Mouse (Mus musculus) liver, embryonic 16.5 days (tissue): ENCODE results near the gene Atp13a3. TPM values are rescaled to one million over a fixed set of nuclear protein-coding genes. Genes with fewer than 3 reads are reported as not detected.

Experiments
- ATAC-seq: fragments of 200-750 bp; cut with Nextera tagmentation; 2 replicates; pipeline ENCODE4 v1.8.0; 2017; ENCODE audit warnings: low read depth, mild to moderate bottlenecking, moderate number of reproducible peaks, moderate library complexity
- H3K27ac ChIP-seq: fragments of 300-500 bp; sonication (generic); 2 replicates; pipeline ENCODE4 v1.5.1; 2014; ENCODE audit warnings: mild to moderate bottlenecking, low read length
- H3K27me3 ChIP-seq: fragments of 300-500 bp; sonication (generic); 2 replicates; pipeline ENCODE4 v1.6.1; 2014; ENCODE audit warnings: low read depth, low read length, mixed read lengths; ENCODE audit not compliant: control insufficient read depth, insufficient read depth
- H3K36me3 ChIP-seq: fragments of 300-500 bp; sonication (generic); 2 replicates; pipeline ENCODE4 v1.6.1; 2014; ENCODE audit warnings: mild to moderate bottlenecking; ENCODE audit not compliant: control insufficient read depth, insufficient read depth
- H3K4me1 ChIP-seq: fragments of 300-500 bp; sonication (generic); 2 replicates; pipeline ENCODE4 v1.6.1; 2014; ENCODE audit warnings: low read depth, low read length, mixed read lengths; ENCODE audit not compliant: control insufficient read depth
- H3K4me2 ChIP-seq: fragments of 300-500 bp; sonication (generic); 2 replicates; pipeline ENCODE4 v1.6.1; 2014; ENCODE audit warnings: low read depth, low read length, mixed read lengths
- H3K4me3 ChIP-seq: fragments of 300-500 bp; sonication (generic); 2 replicates; pipeline ENCODE4 v1.5.1; 2014; ENCODE audit warnings: low read depth, mild to moderate bottlenecking, low read length
- H3K9ac ChIP-seq: fragments of 300-500 bp; sonication (generic); 2 replicates; pipeline ENCODE4 v1.6.1; 2014; ENCODE audit warnings: low read depth, low read length
- H3K9me3 ChIP-seq: fragments of 300-500 bp; sonication (generic); replicated peaks from 2 replicates; pipeline ENCODE4 v1.6.1; 2016; ENCODE audit warnings: low read length; ENCODE audit not compliant: control insufficient read depth
- WGBS: fragments of 180-500 bp; shearing (Covaris S2); extraction: QIAGEN DNeasy Blood & Tissue Kit; methylation state at CpG from one replicate; pipeline ENCODE4 v1.1.7; 2014; ENCODE audit not compliant: insufficient replicate concordance; 5-methylcytosine and 5-hydroxymethylcytosine counted together
- polyA plus RNA-seq: library from polyadenylated mRNA; unstranded; fragments of >200 nt; fragmentation: Nextera tagmentation; extraction: Ambion mirVana; gene quantifications from 2 replicates; pipeline ENCODE4 v1.2.1, GENCODE M21; 2015

The Atp13a3 gene
- polyA plus RNA-seq, 1 experiment from 2014 or later = 5.1 TPM

DNA sequence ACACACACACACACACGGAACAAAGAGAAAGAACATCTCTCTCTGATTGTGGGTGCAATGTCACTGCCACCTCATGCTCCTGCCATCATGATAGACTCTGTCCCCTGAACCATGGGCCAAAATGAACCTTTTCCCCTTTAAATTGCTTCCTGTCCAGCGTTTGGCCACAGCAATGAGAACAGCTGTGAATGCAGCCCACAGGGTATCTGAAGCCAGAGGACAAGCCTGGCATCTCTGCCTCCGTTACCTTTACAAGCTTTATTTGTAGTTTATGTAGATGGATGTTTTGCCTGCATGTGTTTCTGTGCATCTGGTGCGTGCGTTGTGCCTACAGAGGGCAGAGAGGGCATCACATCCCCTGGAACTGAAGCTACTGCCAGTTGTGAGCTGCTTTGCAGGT is 21.2 kb upstream of the Atp13a3 start:
- Histone ChIP-seq H3K27ac (no peak overlapping the region), H3K36me3 (no peaks in the 10 kb centered on the region), H3K9me3 (no peaks in the 10 kb centered on the region), H3K9ac (no peak overlapping the region), H3K27me3 (no peaks in the 10 kb centered on the region), H3K4me2 (no peak overlapping the region), H3K4me1 (peaks cover 17% of the 10 kb centered on the region), H3K4me3 (no peak overlapping the region)
- 68% methylated on average over 5 of the region's 5 CpGs for WGBS
- ATAC-seq = no peak

DNA sequence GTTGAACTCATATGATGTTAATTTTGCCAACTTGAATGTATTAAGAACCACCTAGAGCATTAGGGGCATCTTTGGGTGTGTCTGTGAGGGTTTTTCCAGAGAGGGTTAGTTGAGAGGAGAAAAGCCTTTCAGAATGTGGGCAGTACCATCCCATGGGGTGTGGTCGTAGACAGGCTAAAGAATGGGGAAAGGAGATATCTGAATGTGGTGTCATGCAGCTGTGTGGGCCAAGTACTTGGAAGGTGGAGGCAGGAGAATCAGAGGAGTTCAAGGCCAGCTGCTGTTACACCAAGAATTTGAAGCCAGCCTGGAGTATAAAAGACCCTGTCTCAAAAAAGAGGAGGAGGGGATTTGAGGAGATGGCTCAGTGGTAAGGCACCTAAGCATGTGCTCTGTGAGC is 20.2 kb upstream of the Atp13a3 start:
- H3K4me3 ChIP-seq = no peak overlapping the region
- H3K4me1 ChIP-seq = peaks cover 17% of the 10 kb centered on the region
- H3K27ac ChIP-seq = peak overlapping the region; percentile 22; the same call in 1 of the 2 replicates
- no peak overlapping the region for H3K4me2 ChIP-seq
- ATAC-seq = peak; percentile 80
- no peaks in the 10 kb centered on the region for H3K36me3 ChIP-seq
- WGBS = 21% methylated on average over 1 of the region's 1 CpGs
- no peaks in the 10 kb centered on the region for H3K9me3 ChIP-seq
- no peaks in the 10 kb centered on the region for H3K27me3 ChIP-seq
- H3K9ac ChIP-seq = no peak overlapping the region

- Histone ChIP-seq H3K4me1 (peaks cover 14% of the 10 kb centered on the region), H3K9me3 (no peaks in the 10 kb centered on the region), H3K4me3 (no peak overlapping the region), H3K36me3 (no peaks in the 10 kb centered on the region), H3K4me2 (no peak overlapping the region), H3K27ac (no peak overlapping the region), H3K27me3 (no peaks in the 10 kb centered on the region), H3K9ac (no peak overlapping the region)
- ATAC-seq = no peak
- 41% methylated on average over 5 of the region's 5 CpGs for WGBS
Observed at GRCm38 (mm10) chr16:30424053-30424452, 18.3 kb upstream of the Atp13a3 start.

- Histone ChIP-seq H3K4me3 (no peak overlapping the region), H3K9me3 (no peaks in the 10 kb centered on the region), H3K9ac (no peak overlapping the region), H3K27ac (no peak overlapping the region), H3K4me2 (no peak overlapping the region), H3K36me3 (no peaks in the 10 kb centered on the region), H3K27me3 (no peaks in the 10 kb centered on the region), H3K4me1 (peaks cover 3% of the 10 kb centered on the region)
- WGBS = 76% methylated on average over 2 of the region's 2 CpGs
- ATAC-seq = no peak
Observed at GRCm38 (mm10) chr16:30416707-30417106, 10.9 kb upstream of the Atp13a3 start.

DNA sequence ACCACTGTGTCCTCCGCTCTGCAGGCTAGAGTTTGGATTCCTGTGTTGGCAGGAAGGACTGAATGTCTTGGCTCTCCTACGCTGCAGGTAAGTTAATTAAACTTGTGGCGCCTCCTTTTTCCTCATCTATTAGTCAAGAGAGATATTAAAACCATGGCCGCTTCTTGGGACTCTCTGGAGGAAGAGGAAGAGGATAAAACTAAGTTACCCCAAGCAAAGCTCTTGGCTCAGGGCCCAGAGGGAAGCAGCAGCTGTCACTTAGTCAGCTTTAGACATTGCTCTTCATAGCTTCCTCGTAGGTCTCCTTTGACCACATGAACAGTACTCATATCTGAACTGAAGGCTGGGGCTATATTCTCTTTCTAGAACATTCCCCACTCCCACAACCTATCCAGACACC is 10.5 kb upstream of the Atp13a3 start:
- Histone ChIP-seq H3K9me3 (no peaks in the 10 kb centered on the region), H3K27ac (no peak overlapping the region), H3K4me1 (peaks cover 3% of the 10 kb centered on the region), H3K4me3 (no peak overlapping the region), H3K9ac (no peak overlapping the region), H3K4me2 (no peak overlapping the region), H3K36me3 (no peaks in the 10 kb centered on the region), H3K27me3 (no peaks in the 10 kb centered on the region)
- no peak for ATAC-seq
- WGBS = 56% methylated on average over 5 of the region's 5 CpGs

- Histone ChIP-seq H3K27me3 (no peaks in the 10 kb centered on the region), H3K4me3 (no peak overlapping the region), H3K36me3 (no peaks in the 10 kb centered on the region), H3K9ac (no peak overlapping the region), H3K27ac (no peak overlapping the region), H3K4me1 (peaks cover 11% of the 10 kb centered on the region), H3K4me2 (no peak overlapping the region), H3K9me3 (no peaks in the 10 kb centered on the region)
- WGBS = 62% methylated on average over 3 of the region's 3 CpGs
- peak; percentile 63 for ATAC-seq
Observed at GRCm38 (mm10) chr16:30412680-30413079, 6.9 kb upstream of the Atp13a3 start.

GRCm38 (mm10) chr16:30410914-30411313 is 5.1 kb upstream of the Atp13a3 start:
- Histone ChIP-seq H3K36me3 (no peaks in the 10 kb centered on the region), H3K9ac (no peak overlapping the region), H3K27ac (no peak overlapping the region), H3K4me2 (no peak overlapping the region), H3K4me1 (peaks cover 27% of the 10 kb centered on the region), H3K27me3 (no peaks in the 10 kb centered on the region), H3K4me3 (no peak overlapping the region), H3K9me3 (no peaks in the 10 kb centered on the region)
- 35% methylated on average over 4 of the region's 4 CpGs for WGBS
- ATAC-seq = no peak

DNA sequence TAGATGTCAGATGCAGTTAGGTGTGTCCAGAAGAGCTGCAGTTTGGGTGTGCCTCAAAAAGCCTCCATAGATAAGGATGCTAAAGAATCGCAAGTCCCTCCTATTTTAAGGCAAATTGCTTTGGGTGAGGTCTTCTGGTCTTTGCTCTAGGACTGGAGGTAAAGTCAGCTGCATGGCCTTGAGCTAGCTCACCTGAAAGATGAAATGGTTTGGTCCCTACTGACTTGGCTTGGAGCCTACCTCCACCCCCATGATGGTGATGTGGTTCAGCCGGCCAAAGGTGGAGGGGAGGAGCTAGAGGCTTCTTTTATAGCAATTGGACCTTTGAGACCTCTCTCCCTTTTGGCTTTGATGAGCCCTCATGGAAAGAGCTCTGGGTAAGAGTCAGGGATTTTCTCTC is 1.7 kb upstream of the Atp13a3 start:
- Histone ChIP-seq H3K9ac (no peak overlapping the region), H3K4me3 (0 out of 2 replicates have a peak overlapping the region, but pooled peaks have one; percentile 23), H3K27me3 (no peaks in the 10 kb centered on the region), H3K9me3 (no peaks in the 10 kb centered on the region), H3K4me1 (peaks cover 24% of the 10 kb centered on the region), H3K27ac (peak overlapping the region; percentile 49), H3K4me2 (peak overlapping the region; percentile 48), H3K36me3 (no peaks in the 10 kb centered on the region)
- 19% methylated on average over 2 of the region's 2 CpGs for WGBS
- ATAC-seq = peak; percentile 75

DNA sequence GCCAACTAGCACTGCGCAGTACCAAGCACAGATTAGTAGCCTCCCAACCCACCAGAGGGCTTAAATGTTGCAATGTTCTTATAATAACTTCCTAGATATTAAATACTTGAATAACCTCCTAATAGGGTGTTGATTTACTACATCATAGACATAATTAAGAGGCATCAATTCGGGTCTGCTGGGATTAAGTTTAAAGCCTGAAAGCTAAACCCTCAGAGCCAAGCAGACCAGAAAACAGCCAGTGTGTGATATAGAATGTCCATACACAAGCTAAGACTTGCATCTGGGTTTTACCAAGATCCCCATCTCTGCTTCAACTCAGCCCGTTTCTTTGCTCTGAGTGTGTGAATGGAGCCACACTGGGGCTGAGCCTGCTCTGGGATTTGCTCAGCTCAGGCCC is 2.2 kb downstream of the Atp13a3 start:
- no peaks in the 10 kb centered on the region for H3K9me3 ChIP-seq
- no peak overlapping the region for H3K9ac ChIP-seq
- no peaks in the 10 kb centered on the region for H3K36me3 ChIP-seq
- no peak overlapping the region for H3K4me3 ChIP-seq
- ATAC-seq = no peak
- H3K4me2 ChIP-seq = no peak overlapping the region
- no peaks in the 10 kb centered on the region for H3K27me3 ChIP-seq
- H3K4me1 ChIP-seq = peaks cover 23% of the 10 kb centered on the region
- 72% methylated on average over 3 of the region's 3 CpGs for WGBS
- no peak overlapping the region for H3K27ac ChIP-seq
